Mouse (Mus musculus) liver, adult 2 months (tissue): Measurements from ENCODE around the gene Ctnnbl1.

Experiments
- CTCF ChIP-seq: fragments of 200-500 bp; IDR thresholded peaks from 2 replicates; pipeline ENCODE4 v1.5.1; 2011; ENCODE audit warnings: low read depth, low read length, control low read depth
- POLR2A ChIP-seq: fragments of 200-500 bp; IDR thresholded peaks from 2 replicates; pipeline ENCODE4 v1.6.1; 2011; ENCODE audit warnings: low read length, control low read depth; ENCODE audit not compliant: insufficient read depth; ENCODE audit errors: extremely low read depth

DNA sequence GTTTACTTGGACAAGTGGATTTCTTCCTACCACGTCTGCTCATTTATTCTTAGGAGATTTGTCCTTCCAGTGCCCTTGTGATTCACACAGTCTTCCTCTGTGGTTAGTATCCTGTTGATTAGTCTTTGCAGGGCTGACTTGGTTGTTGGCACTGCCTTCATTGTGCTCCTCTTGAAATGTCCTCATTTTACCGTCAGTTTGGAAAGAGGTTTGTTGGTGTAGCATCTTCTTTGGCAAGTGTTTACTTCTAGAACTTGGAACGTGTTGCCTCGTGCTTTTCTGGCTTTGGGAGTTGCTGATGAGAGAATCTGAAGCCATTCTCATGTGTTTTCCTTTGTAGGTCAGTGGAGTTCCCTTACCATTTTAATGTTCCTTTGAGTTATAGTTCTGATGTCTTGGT, 25.7 kb downstream of the Ctnnbl1 start:
- TF ChIP-seq CTCF (no peak), POLR2A (no peak)
